ENCODE assay signal across 9 mouse cellular contexts in the genomic region with DNA sequence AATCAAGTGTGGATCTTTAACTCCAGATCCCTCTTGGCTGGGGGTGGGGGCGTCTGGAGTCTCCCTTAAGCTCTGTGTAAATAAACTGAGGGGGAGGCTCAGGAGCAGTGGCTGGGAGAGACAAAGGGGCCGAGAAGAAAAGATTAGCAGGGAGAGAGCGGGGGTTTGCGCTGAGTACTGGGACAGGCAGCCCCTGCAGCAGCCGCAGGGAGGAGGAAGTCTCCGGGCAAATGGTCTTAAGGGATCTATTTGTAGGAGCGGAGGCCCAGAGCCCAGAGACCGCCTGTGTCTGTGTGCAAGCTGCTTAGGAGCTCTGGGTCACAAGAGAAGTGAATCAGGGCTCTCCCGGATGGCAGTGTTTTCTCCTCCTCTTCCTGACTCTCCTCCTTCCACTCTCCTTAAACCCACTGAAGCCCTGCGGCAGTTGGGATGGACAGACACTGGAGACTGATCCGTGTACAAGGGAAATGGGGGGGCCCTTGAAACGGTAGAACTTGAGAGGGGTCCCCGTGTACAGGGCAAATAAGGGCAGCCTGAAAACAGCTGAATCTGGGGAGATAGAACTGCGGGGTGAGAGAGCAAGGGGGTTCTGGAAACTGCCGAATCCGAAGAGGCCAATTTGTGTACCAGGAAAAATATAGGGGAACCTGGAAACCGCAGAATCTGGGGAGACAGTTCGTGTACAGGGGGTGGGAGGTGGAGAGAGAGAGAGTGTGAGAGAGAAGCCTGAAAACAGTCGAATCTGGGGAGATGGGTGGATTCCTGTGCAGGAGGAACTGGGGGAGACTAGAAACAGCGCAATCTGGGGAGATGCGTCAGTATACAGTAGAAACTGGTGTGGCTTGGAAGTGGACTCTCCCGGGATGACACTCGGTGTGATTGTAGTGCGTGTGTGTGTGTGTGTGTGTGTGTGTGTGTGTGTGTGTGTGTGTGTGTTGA. TPM values are rescaled to one million over a fixed set of nuclear protein-coding genes. Genes with fewer than 3 reads are reported as not detected.
DNase-seq lines count a peak whose midpoint lies in the region; ATAC-seq lines count a peak whose summit lies in the region.
"Had no signal": no experiment of that assay in that cellular context is flagged by ENCODE, and none has a peak within 500 bp of the region (broad histone marks: within the 10 kb centered on the region; RNA-seq: fewer than 3 reads in every experiment).

No protein-coding gene starts in this region.

- no peak overlapping the region; the same call in 1 of the 2 replicates for H3K27ac ChIP-seq in heart, embryonic 13.5 days (replicated peaks)
- H3K27ac ChIP-seq in forebrain, embryonic 14.5 days (ENCODE audit: low read depth, low read length), result peak overlapping the region; percentile 100
- peak overlapping the region; percentile 100 for H3K27ac ChIP-seq in midbrain, embryonic 12.5 days (replicated peaks)

- H3K9ac ChIP-seq in heart, embryonic 13.5 days, result peak overlapping the region; percentile 66
- peak overlapping the region; percentile 52 for H3K9ac ChIP-seq in forebrain, embryonic 14.5 days (ENCODE audit: low read length)
- H3K9ac ChIP-seq in midbrain, embryonic 12.5 days (replicated peaks), result peak overlapping the region; percentile 67

- no peaks in the 10 kb centered on the region for H3K36me3 ChIP-seq in heart, embryonic 13.5 days
- no peaks in the 10 kb centered on the region for H3K36me3 ChIP-seq in forebrain, embryonic 14.5 days (ENCODE audit: control insufficient read depth, insufficient read depth, low read length)
- no peaks in the 10 kb centered on the region for H3K36me3 ChIP-seq in midbrain, embryonic 12.5 days

- no peak for DNase-seq in heart, postnatal 25 days (ENCODE audit: low spot score)
- DNase-seq in MN1 (ENCODE audit: low spot score), result peak; percentile 59
- DNase-seq in forebrain, embryonic 14.5 days (ENCODE audit: low spot score), result peak; percentile 77
- no peak for DNase-seq in thymus, postnatal 10 days (ENCODE audit: low spot score in 2 of 2)
- no peak for DNase-seq in heart, postnatal 4 days

- WGBS in heart, embryonic 13.5 days, result 12% methylated on average over 24 of the region's 24 CpGs
- WGBS in forebrain, embryonic 14.5 days, result 4% methylated on average over 24 of the region's 24 CpGs
- WGBS in midbrain, embryonic 12.5 days, result under 1% methylated on average over 24 of the region's 24 CpGs

- ATAC-seq in heart, embryonic 13.5 days (ENCODE audit: extremely low read depth, insufficient number of reproducible peaks, low FRiP score, low TSS enrichment), result no peak
- ATAC-seq in forebrain, embryonic 14.5 days, result peak; percentile 16; the same call in 1 of the 2 replicates
- peak; percentile 42; the same call in 1 of the 2 replicates for ATAC-seq in midbrain, embryonic 12.5 days (ENCODE audit: low FRiP score, low read depth)
- ATAC-seq in erythroblast, adult 5-6 weeks (replicated peaks; ENCODE audit: low FRiP score, poor library complexity, severe bottlenecking), result no peak

- H3K9me3 ChIP-seq in heart, embryonic 13.5 days, result no peaks in the 10 kb centered on the region
- H3K9me3 ChIP-seq in forebrain, embryonic 14.5 days (replicated peaks; ENCODE audit: control insufficient read depth, low read length), result no peaks in the 10 kb centered on the region
- no peaks in the 10 kb centered on the region for H3K9me3 ChIP-seq in midbrain, embryonic 12.5 days

- intact Hi-C loops in heart, postnatal 25 days (cut with DNase I), result loop anchor here (2.0 kb wide), 1 partner anchor 20 kb away; no protein-coding TSS in a partner anchor

- no peak overlapping the region for H3K4me3 ChIP-seq in heart, embryonic 13.5 days
- no peak overlapping the region for H3K4me3 ChIP-seq in forebrain, embryonic 14.5 days (ENCODE audit: low read depth, low read length)
- peak overlapping the region; percentile 25; the same call in 1 of the 2 replicates for H3K4me3 ChIP-seq in midbrain, embryonic 12.5 days

- H3K4me2 ChIP-seq in heart, embryonic 13.5 days, result peak overlapping the region; percentile 40
- H3K4me2 ChIP-seq in forebrain, embryonic 14.5 days (ENCODE audit: low read length), result peak overlapping the region; percentile 30
- peak overlapping the region; percentile 48 for H3K4me2 ChIP-seq in midbrain, embryonic 12.5 days (replicated peaks)

- peaks cover 28% of the 10 kb centered on the region for H3K4me1 ChIP-seq in heart, embryonic 13.5 days
- H3K4me1 ChIP-seq in forebrain, embryonic 14.5 days (ENCODE audit: control insufficient read depth, insufficient read depth, low read length), result peaks cover 45% of the 10 kb centered on the region
- peaks cover 56% of the 10 kb centered on the region for H3K4me1 ChIP-seq in midbrain, embryonic 12.5 days

- peaks cover 45% of the 10 kb centered on the region for H3K27me3 ChIP-seq in heart, embryonic 13.5 days (replicated peaks)
- no peaks in the 10 kb centered on the region for H3K27me3 ChIP-seq in forebrain, embryonic 14.5 days (replicated peaks; ENCODE audit: control insufficient read depth, insufficient read depth, low read length)
- H3K27me3 ChIP-seq in midbrain, embryonic 12.5 days, result no peaks in the 10 kb centered on the region

RNA-seq across cellular contexts. Expression of a gene that starts 23.0 kb away (rescaled TPM):
- 109 and 113 TPM in 2 replicates for polyA plus RNA-seq in heart, embryonic 13.5 days (2015; fragmentation: Nextera tagmentation; extraction: Ambion mirVana)
- total RNA-seq in heart, postnatal 25 days (2021), result 10 to 100 TPM; 33.4 to 37.5 TPM
- polyA plus RNA-seq in forebrain, embryonic 14.5 days (2014; fragmentation: Nextera tagmentation; extraction: Ambion mirVana), result 14.7 and 15.0 TPM in 2 replicates
- 36.1 and 43.0 TPM in 2 replicates for polyA plus RNA-seq in midbrain, embryonic 12.5 days (2016; fragmentation: Nextera tagmentation; extraction: Ambion mirVana)
- total RNA-seq in erythroblast, adult 5-6 weeks (2015; ENCODE audit: low replicate concordance), result not detected in 2 replicates
- not detected in 2 replicates for total RNA-seq in erythroblast, adult 5-6 weeks (2017; ENCODE audit: low replicate concordance)
- total RNA-seq in heart, postnatal 4 days (2021), result 10 to 100 TPM; 51.2 to 52.7 TPM

RNA-seq across cellular contexts. Expression of a gene that starts 42.9 kb away (rescaled TPM):
- polyA plus RNA-seq in heart, embryonic 13.5 days (2015; fragmentation: Nextera tagmentation; extraction: Ambion mirVana), result 67.2 and 70.8 TPM in 2 replicates
- total RNA-seq in heart, postnatal 25 days (2021), result 100 to 1,000 TPM; 346 to 370 TPM
- 28.0 and 38.6 TPM in 2 replicates for polyA plus RNA-seq in forebrain, embryonic 14.5 days (2014; fragmentation: Nextera tagmentation; extraction: Ambion mirVana)
- 80.9 and 81.1 TPM in 2 replicates for polyA plus RNA-seq in midbrain, embryonic 12.5 days (2016; fragmentation: Nextera tagmentation; extraction: Ambion mirVana)
- total RNA-seq in erythroblast, adult 5-6 weeks (2015; ENCODE audit: low replicate concordance), result 27.0 and 27.1 TPM in 2 replicates
- 26.5 and 32.5 TPM in 2 replicates for total RNA-seq in erythroblast, adult 5-6 weeks (2017; ENCODE audit: low replicate concordance)
- total RNA-seq in heart, postnatal 4 days (2021), result 100 to 1,000 TPM; 200 to 203 TPM

RNA-seq across cellular contexts. Expression of a gene that starts 43.6 kb away (rescaled TPM):
- 50.4 and 52.4 TPM in 2 replicates for polyA plus RNA-seq in heart, embryonic 13.5 days (2015; fragmentation: Nextera tagmentation; extraction: Ambion mirVana)
- total RNA-seq in heart, postnatal 25 days (2021), result 10 to 100 TPM; 21.6 to 23.2 TPM
- polyA plus RNA-seq in forebrain, embryonic 14.5 days (2014; fragmentation: Nextera tagmentation; extraction: Ambion mirVana), result 91.2 and 98.4 TPM in 2 replicates
- polyA plus RNA-seq in midbrain, embryonic 12.5 days (2016; fragmentation: Nextera tagmentation; extraction: Ambion mirVana), result 107 and 116 TPM in 2 replicates
- total RNA-seq in erythroblast, adult 5-6 weeks (2015; ENCODE audit: low replicate concordance), result 6.1 and 8.6 TPM in 2 replicates
- 6.8 and 17.3 TPM in 2 replicates for total RNA-seq in erythroblast, adult 5-6 weeks (2017; ENCODE audit: low replicate concordance)
- 10 to 100 TPM; 34.6 to 35.6 TPM for total RNA-seq in heart, postnatal 4 days (2021)

RNA-seq across cellular contexts. Expression of a gene that starts 55.2 kb away (rescaled TPM):
- 0.79 and 1.0 TPM in 2 replicates for polyA plus RNA-seq in heart, embryonic 13.5 days (2015; fragmentation: Nextera tagmentation; extraction: Ambion mirVana)
- total RNA-seq in heart, postnatal 25 days (2021), result 1 to 10 TPM; 1.7 to 2.3 TPM
- polyA plus RNA-seq in forebrain, embryonic 14.5 days (2014; fragmentation: Nextera tagmentation; extraction: Ambion mirVana), result 0.09 TPM in 1 of 2 replicates, not detected in the other
- polyA plus RNA-seq in midbrain, embryonic 12.5 days (2016; fragmentation: Nextera tagmentation; extraction: Ambion mirVana), result 0.55 and 0.68 TPM in 2 replicates
- not detected in 2 replicates for total RNA-seq in erythroblast, adult 5-6 weeks (2015; ENCODE audit: low replicate concordance)
- total RNA-seq in erythroblast, adult 5-6 weeks (2017; ENCODE audit: low replicate concordance), result 0.94 and 1.3 TPM in 2 replicates
- total RNA-seq in heart, postnatal 4 days (2021), result under 1 TPM; 0.32 to 0.36 TPM
- polyA plus RNA-seq: frontal cortex, adult 2 months had no signal

Comparison
In these comparisons a context has a peak if more than half of its experiments do, and no peak if none do; other contexts are left out.
1. ATAC-seq: peak in forebrain, embryonic 14.5 days (single experiment) and midbrain, embryonic 12.5 days (single experiment); none in heart, embryonic 13.5 days (single experiment) and erythroblast, adult 5-6 weeks (single experiment).
2. DNase-seq: peak in MN1 (single experiment) and forebrain, embryonic 14.5 days (single experiment); none in heart, postnatal 25 days (single experiment), thymus, postnatal 10 days (0 of 2) and heart, postnatal 4 days (single experiment).
3. RNA of a gene that starts 23.0 kb away (total RNA-seq): 51.2 to 52.7 TPM in heart, postnatal 4 days and 33.4 to 37.5 TPM in heart, postnatal 25 days; not detected in erythroblast, adult 5-6 weeks; every median in the first group is over 10 times any median in the second.
4. RNA of a gene that starts 42.9 kb away (total RNA-seq): 346 to 370 TPM in heart, postnatal 25 days and 200 to 203 TPM in heart, postnatal 4 days; 26.5 to 32.5 TPM in erythroblast, adult 5-6 weeks; every median in the first group is over 4 times any median in the second.
5. Peak in every context shown above with its lines, with median percentiles within 50 percentile points of each other: H3K4me2 ChIP-seq and H3K9ac ChIP-seq.